Mouse (Mus musculus) bone marrow macrophage, adult 2 months (primary cell): Measurements from ENCODE around the gene Rilp.

Source experiments
- CTCF ChIP-seq: IDR thresholded peaks from 2 replicates; pipeline ENCODE4 v1.5.1; 2012; ENCODE audit warnings: low read depth, mild to moderate bottlenecking, low read length, moderate library complexity
- POLR2A ChIP-seq: IDR thresholded peaks from 2 replicates; pipeline ENCODE4 v1.6.1; 2012; ENCODE audit warnings: mild to moderate bottlenecking, low read depth, low read length, borderline replicate concordance

GRCm38 (mm10) chr11:75560530-75561409, 50.9 kb downstream of the Rilp start:
- TF ChIP-seq POLR2A (no peak), CTCF (no peak)
